Mouse (Mus musculus) frontal cortex, postnatal 25 days (tissue): ENCODE data around the gene Fbxo27.
A peak's percentile ranks its signal among the peaks of the same experiment; 100 is the strongest.

Source experiments
- DNase-seq, 2 experiments: peaks; one replicate each; pipeline ENCODE4 v3.0.0; 2022; ENCODE audit warnings: low spot score in 2 of 2

Gene Fbxo27

GRCm38 (mm10) chr7:28702601-28703143, 10.0 kb downstream of the Fbxo27 start:
- DNase-seq, result no peak

GRCm38 (mm10) chr7:28709454-28709853, 16.8 kb downstream of the Fbxo27 start:
- DNase-seq, result no peak

GRCm38 (mm10) chr7:28710962-28711361, 18.3 kb downstream of the Fbxo27 start:
- DNase-seq, result no peak

GRCm38 (mm10) chr7:28714667-28715066, 22.0 kb downstream of the Fbxo27 start:
- peak in 1 of 2 experiments; percentile 12 for DNase-seq

GRCm38 (mm10) chr7:28715598-28715997, 22.9 kb downstream of the Fbxo27 start:
- DNase-seq, result no peak

GRCm38 (mm10) chr7:28716590-28717281, 24.1 kb downstream of the Fbxo27 start, which contains the start of gene Fbxo17:
TSS of gene Fbxo17 (plus strand) at chr7:28716804.
- DNase-seq, result no peak

- no peak for DNase-seq
Observed at GRCm38 (mm10) chr7:28717726-28718125, 25.1 kb downstream of the Fbxo27 start.

GRCm38 (mm10) chr7:28719159-28719558, 26.5 kb downstream of the Fbxo27 start:
- no peak for DNase-seq

GRCm38 (mm10) chr7:28719650-28720049, 27.0 kb downstream of the Fbxo27 start:
- no peak for DNase-seq

GRCm38 (mm10) chr7:28720753-28721537, 28.3 kb downstream of the Fbxo27 start:
- no peak for DNase-seq

- no peak for DNase-seq
Observed at GRCm38 (mm10) chr7:28722079-28722478, 29.4 kb downstream of the Fbxo27 start.

GRCm38 (mm10) chr7:28724613-28725012, 32.0 kb downstream of the Fbxo27 start:
- no peak for DNase-seq

GRCm38 (mm10) chr7:28726600-28726999, 34.0 kb downstream of the Fbxo27 start:
- peak; percentile 63 to 76 for DNase-seq

GRCm38 (mm10) chr7:28727649-28728340, 35.1 kb downstream of the Fbxo27 start:
- no peak for DNase-seq

GRCm38 (mm10) chr7:28732341-28733142, 39.9 kb downstream of the Fbxo27 start:
- no peak for DNase-seq

- DNase-seq, result no peak
Observed at GRCm38 (mm10) chr7:28733211-28733610, 40.6 kb downstream of the Fbxo27 start.

GRCm38 (mm10) chr7:28735701-28736100, 43.1 kb downstream of the Fbxo27 start:
- DNase-seq, result no peak

- DNase-seq, result no peak
Observed at GRCm38 (mm10) chr7:28739829-28740228, 47.2 kb downstream of the Fbxo27 start.

- DNase-seq, result no peak
Observed at GRCm38 (mm10) chr7:28740949-28741348, 48.3 kb downstream of the Fbxo27 start.

- no peak for DNase-seq
Observed at GRCm38 (mm10) chr7:28741368-28741708, 48.7 kb downstream of the Fbxo27 start.

GRCm38 (mm10) chr7:28741709-28742438, 49.2 kb downstream of the Fbxo27 start, which contains the start of the genes Mrps12 and Sars2:
TSS of gene Mrps12 (minus strand) at chr7:28741820.
TSS of gene Sars2 (plus strand) at chr7:28741992.
- DNase-seq, result peak; percentile 93 to 96
